In the genomic region with DNA sequence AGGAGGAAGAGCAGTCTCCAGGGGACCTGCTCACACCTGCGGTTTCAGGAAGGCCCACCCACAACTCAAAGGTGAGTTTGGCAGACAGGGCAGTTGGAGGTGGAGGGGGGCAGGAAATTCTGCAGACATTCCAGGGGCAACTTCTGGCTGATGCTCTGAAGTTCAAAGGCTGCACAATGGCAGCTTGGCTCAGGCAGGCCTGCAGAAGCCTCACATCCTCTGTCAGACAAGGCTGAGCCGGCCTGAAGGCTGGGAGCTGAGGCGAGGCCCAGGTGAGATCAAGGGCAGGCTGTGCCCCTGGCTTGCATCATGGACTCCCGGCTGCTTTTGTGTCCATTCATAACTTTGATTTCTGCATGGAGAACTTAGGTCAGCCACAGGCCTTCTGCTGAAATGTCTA, we compare ENCODE assay signal across 9 mouse cellular contexts. TPM values are rescaled to one million over a fixed set of nuclear protein-coding genes. Genes with fewer than 3 reads are reported as not detected.
DNase-seq lines count a peak whose midpoint lies in the region; ATAC-seq lines count a peak whose summit lies in the region.
"Had no signal": no experiment of that assay in that cellular context is flagged by ENCODE, and none has a peak within 500 bp of the region (broad histone marks: within the 10 kb centered on the region; RNA-seq: fewer than 3 reads in every experiment).

No protein-coding gene starts in this region.

- H3K4me3 ChIP-seq in embryonic facial prominence, embryonic 13.5 days, result no peak overlapping the region
- H3K4me3 ChIP-seq in kidney, embryonic 15.5 days (replicated peaks), result no peak overlapping the region
- no peak overlapping the region for H3K4me3 ChIP-seq in midbrain, embryonic 16.5 days (ENCODE audit: low read depth, low read length)

- 35% methylated on average over 4 of the region's 4 CpGs for WGBS in embryonic facial prominence, embryonic 13.5 days
- WGBS in kidney, embryonic 15.5 days, result 53% methylated on average over 4 of the region's 4 CpGs
- 51% methylated on average over 4 of the region's 4 CpGs for WGBS in midbrain, embryonic 16.5 days

- no peak for ATAC-seq in embryonic facial prominence, embryonic 13.5 days (ENCODE audit: insufficient number of reproducible peaks, insufficient read depth, low FRiP score, low TSS enrichment, low read depth)
- ATAC-seq in kidney, embryonic 15.5 days (replicated peaks; ENCODE audit: low FRiP score), result no peak
- no peak for ATAC-seq in midbrain, embryonic 16.5 days

- H3K4me1 ChIP-seq in embryonic facial prominence, embryonic 13.5 days, result peaks cover 23% of the 10 kb centered on the region
- peaks cover 24% of the 10 kb centered on the region for H3K4me1 ChIP-seq in kidney, embryonic 15.5 days
- H3K4me1 ChIP-seq in midbrain, embryonic 16.5 days (ENCODE audit: control insufficient read depth, insufficient read depth, low read length), result peaks cover 8% of the 10 kb centered on the region

- no peak overlapping the region for H3K4me2 ChIP-seq in embryonic facial prominence, embryonic 13.5 days
- H3K4me2 ChIP-seq in kidney, embryonic 15.5 days, result no peak overlapping the region
- no peak overlapping the region for H3K4me2 ChIP-seq in midbrain, embryonic 16.5 days (ENCODE audit: low read length)

- H3K27ac ChIP-seq in embryonic facial prominence, embryonic 13.5 days, result peak overlapping the region; percentile 62
- peak overlapping the region; percentile 32; the same call in 1 of the 2 replicates for H3K27ac ChIP-seq in kidney, embryonic 15.5 days
- H3K27ac ChIP-seq in midbrain, embryonic 16.5 days (ENCODE audit: low read length), result peak overlapping the region; percentile 60

- peaks cover 16% of the 10 kb centered on the region for H3K36me3 ChIP-seq in embryonic facial prominence, embryonic 13.5 days
- H3K36me3 ChIP-seq in kidney, embryonic 15.5 days, result peaks cover 4% of the 10 kb centered on the region; the same call in 1 of the 2 replicates
- no peaks in the 10 kb centered on the region for H3K36me3 ChIP-seq in midbrain, embryonic 16.5 days (ENCODE audit: control insufficient read depth, insufficient read depth, low read length)

- H3K9ac ChIP-seq in embryonic facial prominence, embryonic 13.5 days, result peak overlapping the region; percentile 44; the same call in 1 of the 2 replicates
- no peak overlapping the region for H3K9ac ChIP-seq in kidney, embryonic 15.5 days
- H3K9ac ChIP-seq in midbrain, embryonic 16.5 days (ENCODE audit: low read depth, low read length), result peak overlapping the region; percentile 31; the same call in 1 of the 2 replicates

- no peaks in the 10 kb centered on the region for H3K9me3 ChIP-seq in embryonic facial prominence, embryonic 13.5 days
- no peaks in the 10 kb centered on the region for H3K9me3 ChIP-seq in kidney, embryonic 15.5 days (replicated peaks)
- H3K9me3 ChIP-seq in midbrain, embryonic 16.5 days (replicated peaks; ENCODE audit: control insufficient read depth, low read length, poor library complexity, severe bottlenecking), result no peaks in the 10 kb centered on the region

- DNase-seq in kidney, adult 9 months, result peak; percentile 19
- no peak for DNase-seq in kidney, adult 18-20 months
- no peak for DNase-seq in right cerebral cortex, postnatal 25 days
- no peak for DNase-seq in layer of hippocampus, adult 9-10 months (ENCODE audit: low spot score)
- no peak for DNase-seq in layer of hippocampus, adult 8-10 months (ENCODE audit: low spot score in 2 of 2)
- DNase-seq: cerebellum, adult 9-10 months had no signal

- no peaks in the 10 kb centered on the region for H3K27me3 ChIP-seq in embryonic facial prominence, embryonic 13.5 days
- no peaks in the 10 kb centered on the region for H3K27me3 ChIP-seq in kidney, embryonic 15.5 days
- no peaks in the 10 kb centered on the region for H3K27me3 ChIP-seq in midbrain, embryonic 16.5 days (ENCODE audit: control insufficient read depth, insufficient read depth, low read depth, low read length)

RNA-seq across cellular contexts. Expression of a gene that starts 41.1 kb away (rescaled TPM):
- polyA plus RNA-seq in embryonic facial prominence, embryonic 13.5 days (2015; fragmentation: Nextera tagmentation; extraction: Ambion mirVana), result 23.7 and 25.8 TPM in 2 replicates
- polyA plus RNA-seq in kidney, embryonic 15.5 days (2015; fragmentation: Nextera tagmentation; extraction: Ambion mirVana), result 18.4 and 19.6 TPM in 2 replicates
- polyA plus RNA-seq in midbrain, embryonic 16.5 days (2015; fragmentation: Nextera tagmentation; extraction: Ambion mirVana), result 56.9 and 70.2 TPM in 2 replicates
- total RNA-seq in layer of hippocampus, adult 8-10 months (2022), result 10 to 100 TPM; 82.6 to 92.2 (median 84.5) TPM
